Mouse (Mus musculus): ENCODE measurements around the gene Kif14. TPM values are rescaled to one million over a fixed set of nuclear protein-coding genes. Genes with fewer than 3 reads are reported as not detected.

Gene Kif14
- polyA plus RNA-seq (2015; fragmentation: Nextera tagmentation; extraction: Ambion mirVana), result 5.8 and 6.5 TPM in 2 replicates

DNA sequence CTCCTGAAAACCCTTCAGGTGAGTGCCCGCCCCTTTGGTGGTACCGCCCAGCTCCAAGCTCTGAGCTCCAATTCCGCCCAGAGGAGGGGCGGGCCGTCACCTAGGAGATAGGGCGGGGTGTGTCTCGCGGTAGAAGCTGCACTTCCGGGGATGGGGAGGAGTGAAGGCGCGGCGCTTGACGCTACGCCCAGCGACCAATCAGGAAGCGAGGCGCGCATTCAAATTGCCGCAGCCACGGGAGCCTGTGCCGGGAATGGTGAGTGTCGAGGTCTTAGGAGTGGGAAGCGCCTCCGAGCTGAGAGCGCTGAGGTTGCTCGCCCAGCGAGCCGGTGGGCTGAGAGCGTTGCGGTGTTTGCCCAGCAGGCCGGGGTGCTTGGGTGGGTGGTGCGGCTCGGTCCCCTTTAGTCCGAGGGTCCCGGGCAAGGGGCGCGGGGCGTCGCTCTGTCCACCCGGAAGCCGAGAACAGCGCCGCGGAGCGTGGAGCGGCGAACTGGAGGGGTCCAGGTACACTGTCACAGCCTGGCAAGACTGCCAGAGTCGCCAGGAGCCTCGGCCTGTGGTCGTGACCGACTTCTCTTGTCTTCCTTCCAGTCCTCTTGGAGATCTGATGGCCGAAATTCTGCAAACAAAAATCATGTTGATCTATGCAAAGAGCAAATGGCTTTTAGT, at the start of gene Kif14:
TSS of gene Kif14 (plus strand) at position 201 of the 669 bp plus-strand sequence.
- H3K9ac ChIP-seq, result peak within 1 kb of the TSS; percentile 70

DNA sequence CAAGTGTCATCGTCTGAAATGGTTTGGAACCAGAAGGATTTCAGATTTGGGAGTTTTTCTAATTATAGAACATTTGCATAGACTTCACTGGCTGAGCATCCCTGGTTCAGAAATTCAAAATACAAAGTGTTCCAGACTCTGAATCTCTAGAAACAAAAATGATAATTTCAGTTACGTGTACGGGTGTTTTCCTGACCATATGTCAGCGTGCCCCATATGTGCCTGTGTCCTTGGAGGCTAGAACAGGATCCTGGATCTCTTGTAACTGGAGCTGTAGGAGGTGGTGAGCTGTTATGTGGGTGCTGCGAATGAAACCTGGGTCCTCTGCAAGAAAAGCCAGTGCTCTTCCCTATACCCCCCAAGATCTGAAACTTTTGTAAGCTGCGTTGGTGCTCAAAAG, 47.8 kb upstream of the Kif14 start:
- Histone ChIP-seq H3K9ac (no peak overlapping the region), H3K4me2 (replicated peaks) (no peak overlapping the region), H3K27me3 (no peaks in the 10 kb centered on the region), H3K36me3 (peaks cover 24% of the 10 kb centered on the region), H3K4me1 (peaks cover 15% of the 10 kb centered on the region), H3K9me3 (no peaks in the 10 kb centered on the region; the same call in 1 of the 2 replicates), H3K4me3 (no peak overlapping the region), H3K27ac (no peak overlapping the region)
- WGBS, result 91% methylated on average over 6 of the region's 6 CpGs
- ATAC-seq (ENCODE audit: low FRiP score, low read depth), result no peak

More for the DNA sequence above, at the start of gene Kif14:
- no peak within 1 kb of the TSS for H3K27ac ChIP-seq
- peak; percentile 99 for ATAC-seq (ENCODE audit: low FRiP score, low read depth)
- H3K4me2 ChIP-seq (replicated peaks), result peak within 1 kb of the TSS; percentile 98
- no peaks in the 10 kb centered on the region for H3K9me3 ChIP-seq
- H3K4me3 ChIP-seq, result peak within 1 kb of the TSS; percentile 70
- no peaks in the 10 kb centered on the region for H3K27me3 ChIP-seq
- peaks cover 21% of the 10 kb centered on the region for H3K36me3 ChIP-seq
- H3K4me1 ChIP-seq, result peaks cover 13% of the 10 kb centered on the region
- WGBS, result under 1% methylated on average over 52 of the region's 52 CpGs

DNA sequence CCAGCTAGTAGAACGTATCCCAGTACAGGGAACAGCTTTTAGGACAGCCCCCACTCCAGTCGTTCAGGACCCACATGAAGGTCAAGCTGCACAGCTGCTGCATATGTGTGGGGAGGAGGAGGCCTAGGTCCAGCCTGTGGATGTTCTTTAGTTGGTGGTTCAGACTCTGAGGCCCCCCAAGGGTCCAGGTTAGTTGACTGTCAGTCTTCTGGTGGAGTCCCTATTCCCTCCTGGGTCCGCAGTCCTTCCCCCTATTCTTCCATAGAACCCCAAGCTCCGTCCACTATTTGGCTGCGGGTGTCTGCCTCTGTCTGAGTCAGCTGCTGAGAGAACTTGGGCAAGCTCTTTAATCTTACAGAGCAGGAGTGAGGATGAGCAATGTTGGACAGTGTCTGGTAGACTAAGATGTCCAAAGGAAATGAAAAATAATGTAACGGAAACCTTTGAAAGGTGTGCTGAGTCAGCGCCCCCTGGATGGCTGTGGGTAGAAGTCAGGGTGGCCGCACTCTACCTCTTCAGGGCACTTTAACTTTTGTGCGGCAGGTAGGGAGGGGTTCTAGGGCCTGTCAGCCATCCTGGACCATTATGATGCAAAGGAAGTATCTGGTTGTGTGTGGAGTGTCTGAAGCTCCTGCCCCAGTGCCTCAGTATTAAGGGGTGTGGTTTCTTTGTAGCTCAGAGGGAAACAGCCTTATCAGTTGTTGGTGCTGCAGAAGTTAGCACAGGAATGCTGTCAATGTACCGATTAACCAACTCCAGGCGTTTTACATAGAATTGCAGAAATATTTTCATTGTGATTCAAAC, 38.8 kb upstream of the Kif14 start:
- H3K4me1 ChIP-seq, result peaks cover 8% of the 10 kb centered on the region
- H3K27me3 ChIP-seq, result no peaks in the 10 kb centered on the region
- no peak overlapping the region for H3K4me3 ChIP-seq
- H3K9ac ChIP-seq, result no peak overlapping the region; the same call in 1 of the 2 replicates
- H3K27ac ChIP-seq, result no peak overlapping the region
- no peak overlapping the region for H3K4me2 ChIP-seq (replicated peaks)
- no peak for ATAC-seq (ENCODE audit: low FRiP score, low read depth)
- H3K9me3 ChIP-seq, result no peaks in the 10 kb centered on the region
- 78% methylated on average over 11 of the region's 11 CpGs for WGBS
- peaks cover 22% of the 10 kb centered on the region for H3K36me3 ChIP-seq

DNA sequence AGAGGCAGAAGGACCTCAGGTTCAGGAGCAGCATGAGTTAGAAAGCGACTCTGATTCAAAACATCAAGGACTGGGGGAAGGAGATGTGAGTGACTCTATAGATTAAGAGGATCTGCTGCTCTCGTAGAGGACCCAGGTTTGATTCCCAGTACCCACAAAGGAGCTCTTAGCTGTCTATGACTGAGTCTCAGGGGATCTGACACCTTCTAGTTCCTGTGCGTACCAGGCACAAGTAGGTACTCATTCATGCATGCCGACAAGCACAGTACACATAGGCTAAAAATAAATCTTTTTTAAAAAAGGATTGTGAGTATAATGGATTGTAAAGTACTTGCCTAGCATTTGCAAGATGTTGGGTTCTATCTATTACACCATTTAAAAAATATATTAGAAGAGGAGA, 37.2 kb upstream of the Kif14 start:
- WGBS, result 84% methylated on average over 4 of the region's 4 CpGs
- H3K36me3 ChIP-seq, result peaks cover 36% of the 10 kb centered on the region
- no peak overlapping the region for H3K27ac ChIP-seq
- H3K4me2 ChIP-seq (replicated peaks), result no peak overlapping the region
- H3K4me1 ChIP-seq, result peaks cover 8% of the 10 kb centered on the region
- H3K9me3 ChIP-seq, result no peaks in the 10 kb centered on the region
- H3K9ac ChIP-seq, result no peak overlapping the region
- no peak overlapping the region for H3K4me3 ChIP-seq
- ATAC-seq (ENCODE audit: low FRiP score, low read depth), result no peak
- no peaks in the 10 kb centered on the region for H3K27me3 ChIP-seq

DNA sequence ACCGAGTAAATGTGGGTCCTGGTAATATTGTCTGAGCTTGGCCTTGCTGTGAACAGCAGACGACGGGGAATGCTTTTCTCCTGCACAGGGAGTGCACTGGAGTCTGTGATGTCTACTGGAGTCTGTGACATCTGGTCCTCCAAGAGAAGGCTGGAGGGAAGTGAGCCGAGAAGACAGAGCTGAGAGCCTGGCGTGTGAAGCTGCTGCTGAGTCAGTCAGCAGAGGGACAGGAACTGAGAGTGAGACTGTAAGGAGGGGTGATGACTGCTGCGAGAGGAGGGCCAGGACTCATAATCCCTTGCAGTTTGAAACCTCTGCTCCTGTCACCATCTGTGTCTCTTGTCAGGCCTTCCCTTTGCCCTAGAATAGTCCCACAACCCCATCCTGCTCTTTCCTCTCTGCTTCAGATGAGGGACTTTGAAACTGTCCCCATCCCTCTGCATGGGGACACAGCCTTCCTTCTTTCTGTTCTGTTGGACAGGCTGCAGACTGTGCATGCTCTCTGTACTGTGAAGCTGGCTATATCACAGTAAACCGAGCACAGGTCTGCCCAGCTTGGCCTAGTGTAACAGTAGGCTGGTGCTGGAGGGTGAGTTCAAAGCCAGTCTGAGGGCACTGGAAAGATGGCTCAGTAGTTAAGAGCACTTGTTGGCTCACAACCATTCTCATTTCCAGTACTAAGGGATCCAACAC, 35.9 kb upstream of the Kif14 start:
- Histone ChIP-seq H3K4me2 (replicated peaks) (no peak overlapping the region), H3K4me3 (no peak overlapping the region), H3K36me3 (peaks cover 39% of the 10 kb centered on the region), H3K9ac (peak overlapping the region; percentile 25; the same call in 1 of the 2 replicates), H3K27ac (0 out of 2 replicates have a peak overlapping the region, but pooled peaks have one; percentile 1), H3K9me3 (no peaks in the 10 kb centered on the region), H3K27me3 (no peaks in the 10 kb centered on the region), H3K4me1 (peaks cover 8% of the 10 kb centered on the region)
- 34% methylated on average over 7 of the region's 7 CpGs for WGBS
- no peak for ATAC-seq (ENCODE audit: low FRiP score, low read depth)

DNA sequence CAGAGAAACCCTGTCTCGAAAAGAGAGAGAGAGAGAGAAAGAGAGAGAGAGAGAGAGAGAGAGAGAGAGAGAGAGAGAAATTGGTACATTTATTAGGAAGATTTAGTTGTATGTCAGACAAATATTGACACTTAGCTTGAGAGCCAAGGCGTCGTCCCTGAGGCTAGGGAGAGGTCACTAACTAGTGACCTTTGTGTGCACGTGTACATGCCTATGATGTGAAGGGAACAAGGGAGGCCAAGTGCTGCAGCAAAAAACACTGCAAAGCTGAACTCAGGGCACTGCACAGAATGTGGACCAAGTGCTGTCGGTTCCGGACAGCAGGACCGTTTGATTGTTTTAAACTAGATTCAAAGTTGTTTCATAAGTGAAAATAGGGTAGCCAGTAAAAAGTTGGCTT, 25.4 kb upstream of the Kif14 start:
- Histone ChIP-seq H3K4me3 (no peak overlapping the region), H3K9ac (no peak overlapping the region), H3K4me2 (replicated peaks) (no peak overlapping the region), H3K36me3 (peaks cover 14% of the 10 kb centered on the region), H3K9me3 (no peaks in the 10 kb centered on the region), H3K27me3 (no peaks in the 10 kb centered on the region), H3K27ac (no peak overlapping the region), H3K4me1 (no peaks in the 10 kb centered on the region)
- WGBS, result 84% methylated on average over 7 of the region's 7 CpGs
- no peak for ATAC-seq (ENCODE audit: low FRiP score, low read depth)

DNA sequence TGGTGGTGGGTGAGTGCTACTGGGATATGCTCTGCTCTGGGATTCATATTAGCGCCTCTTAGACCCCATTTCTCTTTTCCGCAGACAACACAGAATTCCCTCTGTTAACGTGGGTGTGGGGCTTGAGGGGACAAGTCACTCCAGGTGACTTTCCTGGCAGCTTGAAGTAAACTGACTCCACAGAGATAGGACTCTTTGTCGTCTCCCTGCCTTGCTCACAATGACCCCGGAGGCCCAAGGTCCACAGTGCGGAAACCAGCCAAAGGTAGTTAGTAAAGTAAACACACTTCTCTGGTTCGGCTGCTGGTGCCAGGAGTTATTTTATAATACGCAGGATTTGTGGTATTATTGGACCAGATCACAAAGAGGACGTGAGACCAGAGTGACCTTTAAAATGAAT, 23.3 kb upstream of the Kif14 start:
- H3K27me3 ChIP-seq, result no peaks in the 10 kb centered on the region
- 71% methylated on average over 9 of the region's 9 CpGs for WGBS
- no peak overlapping the region for H3K27ac ChIP-seq
- no peak overlapping the region for H3K4me3 ChIP-seq
- H3K4me2 ChIP-seq (replicated peaks), result no peak overlapping the region
- no peak overlapping the region for H3K9ac ChIP-seq
- H3K9me3 ChIP-seq, result no peaks in the 10 kb centered on the region
- H3K36me3 ChIP-seq, result peaks cover 11% of the 10 kb centered on the region
- no peak for ATAC-seq (ENCODE audit: low FRiP score, low read depth)
- no peaks in the 10 kb centered on the region for H3K4me1 ChIP-seq

DNA sequence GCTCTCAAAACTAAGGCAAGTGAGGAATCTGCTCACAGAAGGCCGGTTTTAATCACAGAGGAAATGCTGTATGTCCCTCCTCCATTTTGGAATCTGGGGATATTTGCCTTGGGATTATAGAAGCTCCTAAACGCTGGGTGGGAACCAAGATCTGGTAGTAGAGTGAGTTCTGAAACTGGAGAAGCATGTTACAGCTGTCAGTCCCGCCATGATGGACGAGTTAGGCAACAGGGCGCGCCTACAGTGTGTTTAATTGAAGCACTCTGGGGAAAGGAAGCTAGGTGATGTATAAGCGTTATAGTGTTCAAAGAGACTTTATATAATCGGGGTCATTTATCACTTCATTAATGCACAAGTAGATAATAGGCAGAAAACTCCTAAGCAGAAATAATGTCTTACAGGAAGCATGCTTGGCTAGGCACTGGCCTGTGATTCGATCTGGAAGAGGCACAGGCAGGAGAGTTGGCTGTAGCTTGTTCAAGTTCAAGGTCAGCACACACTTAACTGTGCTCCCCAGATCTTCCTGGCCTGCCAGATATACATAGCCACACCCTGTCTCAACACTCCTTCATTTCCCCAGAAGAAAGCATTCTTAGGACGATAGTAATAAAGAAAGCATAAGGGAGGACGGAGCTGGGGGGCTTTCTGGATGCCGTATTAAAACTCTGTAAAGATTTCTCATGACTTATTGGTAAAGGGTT, 21.4 kb upstream of the Kif14 start:
- H3K4me3 ChIP-seq, result no peak overlapping the region
- WGBS, result 78% methylated on average over 12 of the region's 12 CpGs
- H3K36me3 ChIP-seq, result peaks cover 9% of the 10 kb centered on the region
- no peaks in the 10 kb centered on the region for H3K9me3 ChIP-seq
- no peaks in the 10 kb centered on the region for H3K27me3 ChIP-seq
- no peaks in the 10 kb centered on the region for H3K4me1 ChIP-seq
- ATAC-seq (ENCODE audit: low FRiP score, low read depth), result no peak
- no peak overlapping the region for H3K9ac ChIP-seq
- H3K27ac ChIP-seq, result no peak overlapping the region
- no peak overlapping the region for H3K4me2 ChIP-seq (replicated peaks)

DNA sequence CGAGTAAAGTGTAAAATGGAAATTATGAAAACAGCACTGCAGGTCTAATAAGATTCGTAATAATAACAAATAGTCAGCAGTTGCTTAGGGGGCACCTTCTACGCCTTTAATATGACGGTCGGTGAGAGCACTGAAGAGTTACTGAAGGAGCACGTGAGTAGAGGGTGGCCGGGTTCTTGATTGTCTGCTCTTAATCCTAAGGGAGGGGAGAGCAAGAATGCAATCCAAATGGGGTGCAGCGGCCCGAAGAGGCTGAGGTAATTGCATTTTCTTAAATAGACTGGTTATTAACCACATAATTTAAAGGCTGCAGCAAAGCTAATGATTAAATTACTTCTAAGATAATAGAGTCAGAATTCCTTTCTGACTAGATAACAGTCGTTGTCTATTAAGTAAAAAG, 19.2 kb upstream of the Kif14 start:
- H3K4me1 ChIP-seq, result no peaks in the 10 kb centered on the region
- no peak overlapping the region for H3K9ac ChIP-seq
- no peak overlapping the region for H3K4me2 ChIP-seq (replicated peaks)
- H3K9me3 ChIP-seq, result no peaks in the 10 kb centered on the region
- WGBS, result 78% methylated on average over 10 of the region's 10 CpGs
- no peak overlapping the region for H3K27ac ChIP-seq
- H3K27me3 ChIP-seq, result no peaks in the 10 kb centered on the region
- ATAC-seq (ENCODE audit: low FRiP score, low read depth), result no peak
- no peak overlapping the region for H3K4me3 ChIP-seq
- H3K36me3 ChIP-seq, result no peaks in the 10 kb centered on the region

DNA sequence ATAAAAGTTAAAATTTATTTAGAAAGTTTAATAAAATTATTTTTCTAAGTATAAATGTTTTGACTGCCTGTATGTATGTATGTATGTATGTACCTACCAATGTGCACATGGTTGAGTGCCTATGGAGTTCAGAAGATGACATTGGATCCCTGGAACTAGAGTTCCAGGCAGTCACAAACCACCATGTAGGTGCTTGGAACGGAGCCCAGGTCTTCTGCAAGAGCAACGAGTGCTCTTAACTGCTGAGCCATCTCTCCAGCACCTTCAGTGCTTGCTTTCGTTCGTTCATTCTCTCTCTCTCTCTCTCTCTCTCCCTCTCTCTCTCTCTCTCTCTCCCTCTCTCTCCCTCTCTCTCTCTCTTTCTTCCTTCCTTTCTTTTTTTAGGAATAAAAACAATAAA, 18.8 kb upstream of the Kif14 start:
- WGBS, result 73% methylated on average over 4 of the region's 4 CpGs
- Histone ChIP-seq H3K4me1 (no peaks in the 10 kb centered on the region), H3K9ac (no peak overlapping the region), H3K36me3 (no peaks in the 10 kb centered on the region), H3K27me3 (no peaks in the 10 kb centered on the region), H3K4me3 (no peak overlapping the region), H3K4me2 (replicated peaks) (no peak overlapping the region), H3K27ac (no peak overlapping the region), H3K9me3 (no peaks in the 10 kb centered on the region)
- no peak for ATAC-seq (ENCODE audit: low FRiP score, low read depth)

DNA sequence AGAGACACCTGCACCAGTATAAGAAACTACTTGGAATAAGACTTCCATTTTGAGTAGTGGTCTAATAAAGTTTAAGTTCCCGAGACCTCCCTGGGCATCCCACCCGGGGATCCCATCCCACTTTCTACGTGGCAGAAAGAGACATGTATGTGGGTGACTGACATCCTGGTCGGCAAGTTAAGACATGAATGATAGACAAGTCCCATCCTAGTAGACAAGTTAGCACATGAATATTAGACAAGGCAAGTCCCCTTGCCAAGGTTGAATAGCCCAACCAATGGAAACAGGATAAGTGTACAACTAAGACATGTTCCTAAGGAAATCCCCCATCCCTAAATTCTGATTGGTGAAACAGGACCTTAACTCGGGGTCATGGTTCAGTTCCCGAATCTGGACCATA, 16.6 kb upstream of the Kif14 start:
- H3K9ac ChIP-seq, result no peak overlapping the region
- H3K4me3 ChIP-seq, result no peak overlapping the region
- no peak for ATAC-seq (ENCODE audit: low FRiP score, low read depth)
- H3K9me3 ChIP-seq, result no peaks in the 10 kb centered on the region
- no peak overlapping the region for H3K27ac ChIP-seq
- WGBS, result 88% methylated on average over 6 of the region's 6 CpGs
- no peaks in the 10 kb centered on the region for H3K36me3 ChIP-seq
- H3K4me2 ChIP-seq (replicated peaks), result no peak overlapping the region
- no peaks in the 10 kb centered on the region for H3K27me3 ChIP-seq
- H3K4me1 ChIP-seq, result no peaks in the 10 kb centered on the region

DNA sequence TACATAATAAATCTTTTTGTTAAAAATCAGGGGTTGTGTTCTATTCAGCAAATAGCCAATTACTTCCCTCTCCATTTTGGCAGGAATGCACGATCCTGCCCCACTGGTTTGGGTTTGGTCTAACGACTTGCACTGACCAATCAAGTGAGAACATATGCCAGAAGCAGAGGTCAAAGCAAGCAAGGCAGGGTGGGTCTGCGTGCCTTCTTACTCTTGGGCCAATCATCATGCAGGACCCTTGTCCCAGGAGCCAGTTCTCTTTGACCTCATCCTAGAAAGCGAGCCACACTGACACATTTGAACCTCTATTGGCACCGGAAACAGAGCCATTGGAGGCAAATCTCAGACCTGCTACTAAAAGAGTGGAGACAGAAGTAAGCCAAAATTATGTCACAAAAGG, 15.9 kb upstream of the Kif14 start:
- H3K4me3 ChIP-seq, result no peak overlapping the region
- no peak overlapping the region for H3K27ac ChIP-seq
- H3K4me2 ChIP-seq (replicated peaks), result no peak overlapping the region
- 66% methylated on average over 5 of the region's 5 CpGs for WGBS
- H3K27me3 ChIP-seq, result no peaks in the 10 kb centered on the region
- ATAC-seq (ENCODE audit: low FRiP score, low read depth), result no peak
- no peak overlapping the region for H3K9ac ChIP-seq
- H3K4me1 ChIP-seq, result no peaks in the 10 kb centered on the region
- no peaks in the 10 kb centered on the region for H3K36me3 ChIP-seq
- H3K9me3 ChIP-seq, result no peaks in the 10 kb centered on the region
